Mouse (Mus musculus) intestine, embryonic 15.5 days (tissue): ENCODE data around the gene Ankfn1. TPM values are rescaled to one million over a fixed set of nuclear protein-coding genes. Genes with fewer than 3 reads are reported as not detected.

Source experiments
- ATAC-seq: fragments of 200-750 bp; cut with Nextera tagmentation; 2 replicates; pipeline ENCODE4 v1.8.0; 2017; ENCODE audit warnings: moderate TSS enrichment, moderate library complexity
- H3K27ac ChIP-seq: fragments of 300-500 bp; sonication (generic); 2 replicates; pipeline ENCODE4 v1.5.1; 2015; ENCODE audit warnings: mild to moderate bottlenecking, inconsistent platforms
- H3K27me3 ChIP-seq: fragments of 300-500 bp; sonication (generic); replicated peaks from 2 replicates; pipeline ENCODE4 v1.6.1; 2015; ENCODE audit warnings: inconsistent platforms
- H3K36me3 ChIP-seq: fragments of 300-500 bp; sonication (generic); 2 replicates; pipeline ENCODE4 v1.6.1; 2015; ENCODE audit warnings: inconsistent platforms
- H3K4me1 ChIP-seq: fragments of 300-500 bp; sonication (generic); replicated peaks from 2 replicates; pipeline ENCODE4 v1.6.1; 2015; ENCODE audit warnings: inconsistent platforms
- H3K4me2 ChIP-seq: fragments of 300-500 bp; sonication (generic); replicated peaks from 2 replicates; pipeline ENCODE4 v1.6.1; 2015; ENCODE audit warnings: mild to moderate bottlenecking, inconsistent platforms
- H3K4me3 ChIP-seq: fragments of 300-500 bp; sonication (generic); replicated peaks from 2 replicates; pipeline ENCODE4 v1.5.1; 2015; ENCODE audit warnings: inconsistent platforms
- H3K9ac ChIP-seq: fragments of 300-500 bp; sonication (generic); 2 replicates; pipeline ENCODE4 v1.6.1; 2015; ENCODE audit warnings: inconsistent platforms
- H3K9me3 ChIP-seq: fragments of 300-500 bp; sonication (generic); 2 replicates; pipeline ENCODE4 v1.6.1; 2016; ENCODE audit warnings: inconsistent platforms
- WGBS: fragments of 180-500 bp; shearing (Covaris S2); methylation state at CpG from one replicate; pipeline ENCODE4 v1.1.7; 2015; 5-methylcytosine and 5-hydroxymethylcytosine counted together
- polyA plus RNA-seq: library from polyadenylated mRNA; unstranded; fragments of >200 nt; fragmentation: Nextera tagmentation; extraction: Ambion mirVana; gene quantifications from 2 replicates; pipeline ENCODE4 v1.2.1, GENCODE M21; 2015

The Ankfn1 gene
- polyA plus RNA-seq, 1 experiment from 2014 or later: 0.11 TPM

DNA sequence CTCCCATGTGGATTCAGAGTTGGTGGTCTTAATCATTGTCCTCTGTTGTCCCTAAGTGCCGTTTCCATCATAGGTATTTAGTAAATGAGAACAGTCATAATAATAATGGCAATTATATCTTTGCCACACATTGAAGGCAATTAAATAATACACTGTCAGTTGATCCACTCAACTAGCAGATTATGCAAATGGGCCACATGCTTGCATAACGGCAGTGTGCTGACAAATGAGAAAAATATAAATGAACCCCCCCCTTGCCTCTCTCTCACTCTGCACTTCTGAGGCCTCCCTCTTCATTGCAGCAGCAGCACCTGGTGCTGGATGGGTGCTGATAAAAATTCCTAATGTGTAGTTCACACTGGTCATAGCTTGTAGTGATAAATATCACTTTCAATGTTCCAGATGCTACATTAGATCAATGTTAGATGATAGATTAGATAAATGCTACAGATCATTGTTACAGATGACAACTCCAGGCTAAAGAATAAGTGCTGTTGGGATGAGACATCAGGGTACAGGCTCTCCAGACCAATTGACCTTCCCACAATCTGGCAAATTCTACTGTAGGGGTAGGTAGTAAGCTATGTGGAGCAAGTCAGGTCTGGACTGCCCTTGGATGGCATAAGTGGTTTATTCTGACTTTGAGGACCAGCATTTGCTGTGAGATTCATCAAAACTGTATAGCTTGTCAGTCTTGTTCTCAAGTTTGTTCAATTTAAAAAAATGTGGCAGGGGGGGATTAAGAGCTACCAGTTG lies 12.3 kb downstream of the Ankfn1 start:
- Histone ChIP-seq H3K4me1 (no peaks in the 10 kb centered on the region), H3K27me3 (no peaks in the 10 kb centered on the region), H3K9ac (no peak overlapping the region), H3K27ac (no peak overlapping the region), H3K36me3 (no peaks in the 10 kb centered on the region), H3K4me2 (no peak overlapping the region), H3K4me3 (no peak overlapping the region), H3K9me3 (no peaks in the 10 kb centered on the region)
- WGBS: 88% methylated on average over 2 of the region's 2 CpGs
- ATAC-seq: no peak

DNA sequence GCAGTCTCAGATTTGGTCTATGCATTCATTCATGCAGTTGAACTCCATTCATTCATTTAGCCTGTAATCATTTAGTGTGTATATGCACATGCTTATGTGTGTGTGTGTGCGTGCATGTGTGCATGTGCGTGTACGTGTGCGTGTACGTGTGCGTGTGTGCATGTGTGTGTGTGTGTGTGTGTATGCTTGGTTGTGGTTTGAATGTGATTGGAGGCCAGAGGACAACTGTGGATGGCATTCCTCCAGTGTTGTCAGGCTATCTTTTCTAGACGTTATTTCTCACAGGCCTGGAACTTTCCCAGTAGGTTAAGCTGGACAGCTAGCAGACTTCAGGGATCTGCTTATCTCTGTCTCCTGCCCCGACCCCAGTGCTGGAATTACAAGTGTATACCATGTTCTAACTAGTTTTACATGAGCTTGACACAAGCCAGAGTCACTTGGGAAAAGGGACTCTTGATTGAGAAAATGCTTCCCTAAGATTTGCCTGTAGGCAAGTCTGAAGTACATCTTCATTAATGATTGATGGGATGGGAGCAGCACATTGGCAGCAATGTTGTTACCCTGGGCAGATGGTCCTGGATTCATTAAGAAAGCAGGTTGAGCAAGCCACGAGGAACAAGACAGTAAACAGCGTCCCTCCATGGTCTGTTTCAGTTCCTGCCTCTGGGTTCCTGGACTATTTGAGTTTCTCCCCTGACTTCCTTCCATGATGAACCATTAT lies 43.3 kb downstream of the Ankfn1 start:
- Histone ChIP-seq H3K27ac (no peak overlapping the region), H3K36me3 (no peaks in the 10 kb centered on the region), H3K4me2 (no peak overlapping the region), H3K4me3 (no peak overlapping the region), H3K4me1 (no peaks in the 10 kb centered on the region), H3K9me3 (no peaks in the 10 kb centered on the region), H3K27me3 (no peaks in the 10 kb centered on the region), H3K9ac (no peak overlapping the region)
- 68% methylated on average over 10 of the region's 10 CpGs for WGBS
- ATAC-seq: peak; percentile 92

DNA sequence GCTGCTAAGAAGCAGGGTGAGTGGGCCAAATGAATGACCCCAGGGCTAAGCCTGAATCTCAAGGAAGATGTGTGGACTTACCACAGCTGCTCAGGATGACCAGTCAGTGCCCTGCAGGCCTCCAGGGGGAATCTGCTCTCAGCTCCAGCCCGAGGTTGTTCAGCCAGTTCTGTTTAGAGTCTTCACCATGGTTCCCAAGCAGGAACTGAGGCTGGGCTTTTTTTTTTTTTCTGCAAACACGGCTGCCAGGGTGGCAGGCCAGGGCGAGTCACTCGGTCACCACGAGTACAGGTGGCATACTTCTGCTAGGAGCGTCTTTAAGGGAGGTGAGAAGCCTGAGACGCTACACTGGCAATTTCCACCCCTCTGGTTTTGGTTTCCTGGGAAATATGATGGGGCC lies 43.9 kb downstream of the Ankfn1 start:
- Histone ChIP-seq H3K4me2 (no peak overlapping the region), H3K27me3 (no peaks in the 10 kb centered on the region), H3K9me3 (no peaks in the 10 kb centered on the region), H3K9ac (no peak overlapping the region), H3K36me3 (no peaks in the 10 kb centered on the region), H3K4me1 (no peaks in the 10 kb centered on the region), H3K27ac (no peak overlapping the region), H3K4me3 (no peak overlapping the region)
- 71% methylated on average over 7 of the region's 7 CpGs for WGBS
- no peak for ATAC-seq

DNA sequence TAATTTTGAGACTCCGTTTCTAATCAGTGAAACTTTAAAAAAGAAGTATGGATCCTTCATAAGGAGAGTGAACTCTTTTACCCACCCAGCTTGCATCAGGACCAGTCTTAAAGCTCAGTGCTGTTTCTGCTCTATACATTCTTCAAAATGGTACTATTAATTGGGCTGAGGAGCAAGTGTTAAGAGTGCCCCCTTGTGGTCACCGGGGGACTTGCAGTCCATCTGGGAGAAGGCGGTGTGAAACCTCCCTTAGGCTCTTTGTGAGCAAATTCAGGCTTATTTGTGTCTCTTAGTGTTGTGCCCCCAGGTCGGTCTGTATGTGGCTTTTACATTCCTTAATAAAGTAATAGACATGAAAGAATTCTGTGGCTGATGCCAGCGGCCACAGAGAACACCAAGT lies 56.6 kb downstream of the Ankfn1 start:
- H3K27ac ChIP-seq: no peak overlapping the region
- H3K36me3 ChIP-seq: no peaks in the 10 kb centered on the region
- no peak overlapping the region for H3K4me3 ChIP-seq
- H3K9ac ChIP-seq: no peak overlapping the region
- H3K9me3 ChIP-seq: no peaks in the 10 kb centered on the region
- H3K4me2 ChIP-seq: no peak overlapping the region
- no peak for ATAC-seq
- no peaks in the 10 kb centered on the region for H3K27me3 ChIP-seq
- WGBS: 13% methylated on average over 5 of the region's 5 CpGs
- no peaks in the 10 kb centered on the region for H3K4me1 ChIP-seq

DNA sequence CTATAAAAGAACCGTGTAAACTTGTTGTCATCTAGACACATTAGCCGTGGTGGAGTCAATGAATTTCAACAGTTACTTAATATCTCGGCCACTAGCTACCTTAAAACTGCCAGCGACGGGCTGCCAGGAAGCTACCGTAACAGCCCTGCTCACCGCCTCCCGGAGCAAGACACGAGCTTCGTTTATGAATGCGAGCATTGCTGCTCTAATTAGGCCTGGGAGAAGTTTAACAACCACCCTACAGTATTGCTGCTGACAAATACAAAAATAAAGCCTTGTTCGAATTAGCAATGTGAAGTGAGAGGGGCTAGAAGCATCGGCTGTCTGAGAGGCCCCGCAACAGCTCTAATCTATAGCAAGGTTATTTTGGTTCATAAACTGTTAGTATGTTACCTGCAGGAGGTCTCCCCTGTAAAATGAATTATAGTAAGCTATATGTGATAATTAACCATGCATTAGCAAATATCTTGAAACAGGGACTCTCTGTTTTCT lies 58.9 kb downstream of the Ankfn1 start:
- no peak for ATAC-seq
- no peaks in the 10 kb centered on the region for H3K4me1 ChIP-seq
- H3K27ac ChIP-seq: no peak overlapping the region
- H3K36me3 ChIP-seq: no peaks in the 10 kb centered on the region
- no peak overlapping the region for H3K4me3 ChIP-seq
- H3K9ac ChIP-seq: no peak overlapping the region
- H3K9me3 ChIP-seq: no peaks in the 10 kb centered on the region
- 76% methylated on average over 14 of the region's 14 CpGs for WGBS
- H3K27me3 ChIP-seq: no peaks in the 10 kb centered on the region
- no peak overlapping the region for H3K4me2 ChIP-seq

DNA sequence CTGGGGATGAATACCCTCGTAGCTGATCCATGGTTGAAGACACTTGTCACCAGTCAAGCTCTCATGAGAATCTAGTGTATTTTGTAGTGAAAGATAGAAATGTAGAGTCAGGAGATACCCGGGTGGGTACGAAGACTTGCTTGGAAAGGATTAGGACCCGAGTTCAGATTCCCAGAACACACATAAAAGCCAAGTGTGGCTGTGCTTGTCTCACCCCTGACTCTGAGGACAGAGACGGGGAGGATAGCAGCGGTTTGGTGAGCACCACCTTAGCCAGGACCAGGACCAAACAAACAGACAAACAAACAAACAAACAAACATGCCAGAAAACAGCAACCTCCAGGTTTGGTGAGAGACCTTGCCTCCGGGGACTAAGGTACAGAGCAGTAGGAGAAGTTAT lies 61.1 kb downstream of the Ankfn1 start:
- no peak overlapping the region for H3K27ac ChIP-seq
- no peaks in the 10 kb centered on the region for H3K4me1 ChIP-seq
- H3K9ac ChIP-seq: no peak overlapping the region
- H3K4me3 ChIP-seq: no peak overlapping the region
- no peaks in the 10 kb centered on the region for H3K9me3 ChIP-seq
- no peaks in the 10 kb centered on the region for H3K36me3 ChIP-seq
- ATAC-seq: no peak
- WGBS: 91% methylated on average over 7 of the region's 7 CpGs
- H3K4me2 ChIP-seq: no peak overlapping the region
- H3K27me3 ChIP-seq: no peaks in the 10 kb centered on the region

DNA sequence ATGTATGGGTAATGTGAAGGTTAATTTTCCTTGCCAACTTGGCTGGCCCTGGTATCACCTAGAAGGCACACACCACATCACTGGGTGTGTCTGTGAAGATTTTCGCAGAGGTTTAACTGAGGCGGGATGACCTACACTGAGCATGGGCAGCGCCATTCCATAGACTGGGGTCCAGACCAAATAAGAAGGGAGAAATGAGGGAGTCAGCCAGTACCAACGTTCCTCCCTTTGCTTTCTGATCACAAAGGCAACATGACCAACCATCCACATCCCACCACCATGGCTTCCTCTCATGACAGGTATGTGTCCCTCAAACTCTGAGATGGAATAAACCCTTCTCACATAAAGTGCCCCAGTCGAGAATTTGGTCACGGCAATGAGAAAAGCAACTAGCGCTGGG lies 68.9 kb downstream of the Ankfn1 start:
- 87% methylated on average over 7 of the region's 7 CpGs for WGBS

DNA sequence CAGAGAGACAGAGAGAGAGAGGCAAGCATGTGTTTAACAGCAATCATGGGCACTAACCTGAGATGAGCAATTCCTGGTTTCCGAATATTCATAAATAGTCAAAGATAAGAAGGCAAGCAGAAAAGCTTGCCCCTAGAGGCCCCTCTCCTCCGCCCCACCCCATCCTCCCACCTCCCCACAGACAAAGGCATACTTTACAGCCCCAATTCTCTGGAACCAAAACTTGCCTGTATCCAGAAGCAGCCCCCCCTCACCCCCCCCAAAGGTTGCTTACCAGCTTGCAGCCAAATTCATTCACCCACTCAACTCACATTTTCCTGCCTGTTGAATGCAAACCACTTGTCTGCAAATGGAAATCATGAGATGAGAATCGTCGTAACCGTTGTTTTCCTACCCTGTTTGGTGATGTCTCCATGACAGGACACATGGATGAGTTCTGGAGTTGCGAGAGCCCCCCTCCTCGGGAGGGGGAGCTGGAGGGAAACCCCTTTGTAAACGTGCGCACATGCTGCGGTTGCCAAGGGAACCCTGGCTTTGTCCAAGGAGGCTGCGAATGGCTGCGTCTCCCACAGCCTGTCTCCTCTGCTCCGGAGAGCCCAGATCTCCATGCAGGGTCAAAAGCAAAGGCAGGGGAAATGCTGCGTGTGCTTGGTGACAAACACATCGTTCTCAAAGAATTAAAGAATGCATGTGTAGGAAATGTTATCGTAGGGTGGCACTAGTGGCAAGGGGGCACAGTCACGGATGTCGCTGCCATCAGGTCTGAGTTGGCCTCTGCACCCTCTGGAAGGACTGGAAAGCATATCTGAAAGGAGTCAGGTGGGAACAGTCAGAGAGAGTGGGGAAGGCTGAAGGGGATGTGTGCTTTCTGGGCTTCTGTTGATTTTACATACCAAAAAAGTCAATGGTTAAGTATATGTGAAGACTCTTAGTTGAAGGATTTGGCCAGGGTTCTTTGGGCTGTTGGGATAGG lies 80.7 kb downstream of the Ankfn1 start:
- no peaks in the 10 kb centered on the region for H3K36me3 ChIP-seq
- no peak overlapping the region for H3K4me3 ChIP-seq
- no peak overlapping the region for H3K4me2 ChIP-seq
- WGBS: 34% methylated on average over 18 of the region's 18 CpGs
- H3K4me1 ChIP-seq: 0 out of 2 replicates have a peak, but pooled peaks cover 2% of the 10 kb centered on the region
- ATAC-seq: no peak
- H3K9me3 ChIP-seq: no peaks in the 10 kb centered on the region
- no peak overlapping the region for H3K9ac ChIP-seq
- H3K27me3 ChIP-seq: no peaks in the 10 kb centered on the region
- H3K27ac ChIP-seq: no peak overlapping the region

More for the DNA sequence above, 68.9 kb downstream of the Ankfn1 start:
- Histone ChIP-seq H3K27me3 (no peaks in the 10 kb centered on the region), H3K9me3 (no peaks in the 10 kb centered on the region), H3K36me3 (no peaks in the 10 kb centered on the region), H3K27ac (no peak overlapping the region), H3K4me1 (no peaks in the 10 kb centered on the region), H3K4me3 (no peak overlapping the region), H3K9ac (no peak overlapping the region), H3K4me2 (no peak overlapping the region)
- ATAC-seq: no peak

DNA sequence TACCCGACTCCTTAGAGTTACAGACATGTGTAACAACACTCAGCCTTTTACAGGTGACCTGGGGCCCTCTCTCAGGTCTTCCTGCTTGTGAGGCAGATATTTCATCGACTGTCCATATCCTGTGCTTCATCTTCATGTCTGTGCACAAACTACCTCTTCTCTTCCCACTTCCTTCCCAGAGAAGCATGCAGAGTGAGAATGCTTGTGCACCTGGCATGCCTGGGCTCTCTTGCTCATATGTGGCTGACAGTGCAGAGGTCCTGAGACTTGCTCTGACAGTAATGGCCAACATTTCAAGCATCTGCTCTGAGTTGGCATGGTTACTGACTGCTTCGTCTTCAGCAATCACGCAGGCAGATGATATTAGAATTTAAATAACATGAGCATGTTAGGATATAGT lies 83.8 kb downstream of the Ankfn1 start:
- H3K9me3 ChIP-seq: no peaks in the 10 kb centered on the region
- H3K27me3 ChIP-seq: no peaks in the 10 kb centered on the region
- no peak for ATAC-seq
- WGBS: 84% methylated on average over 4 of the region's 4 CpGs
- H3K36me3 ChIP-seq: no peaks in the 10 kb centered on the region
- H3K9ac ChIP-seq: no peak overlapping the region
- H3K27ac ChIP-seq: no peak overlapping the region
- H3K4me3 ChIP-seq: no peak overlapping the region
- H3K4me2 ChIP-seq: no peak overlapping the region
- H3K4me1 ChIP-seq: 0 out of 2 replicates have a peak, but pooled peaks cover 2% of the 10 kb centered on the region

DNA sequence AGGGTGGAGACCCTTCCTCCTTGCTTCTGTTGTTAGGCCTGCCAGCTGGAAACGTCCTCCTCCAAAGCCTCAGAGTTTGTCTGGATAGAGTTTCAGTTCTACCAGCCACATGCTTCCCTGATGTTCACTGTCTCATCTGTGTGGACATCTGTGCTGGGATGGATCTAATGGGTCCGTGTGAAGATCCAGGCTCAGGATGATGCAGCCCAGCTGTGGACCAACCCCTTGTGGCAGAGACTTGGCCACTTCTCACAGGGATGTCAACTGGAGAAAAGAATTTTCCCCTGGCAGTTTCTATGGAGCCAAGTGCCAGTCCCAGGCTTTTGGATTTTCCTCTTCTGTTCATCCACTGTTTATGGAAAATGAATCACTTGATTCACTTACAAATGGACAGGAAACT lies 100.5 kb downstream of the Ankfn1 start:
- H3K9me3 ChIP-seq: no peaks in the 10 kb centered on the region
- ATAC-seq: no peak
- H3K27ac ChIP-seq: no peak overlapping the region

DNA sequence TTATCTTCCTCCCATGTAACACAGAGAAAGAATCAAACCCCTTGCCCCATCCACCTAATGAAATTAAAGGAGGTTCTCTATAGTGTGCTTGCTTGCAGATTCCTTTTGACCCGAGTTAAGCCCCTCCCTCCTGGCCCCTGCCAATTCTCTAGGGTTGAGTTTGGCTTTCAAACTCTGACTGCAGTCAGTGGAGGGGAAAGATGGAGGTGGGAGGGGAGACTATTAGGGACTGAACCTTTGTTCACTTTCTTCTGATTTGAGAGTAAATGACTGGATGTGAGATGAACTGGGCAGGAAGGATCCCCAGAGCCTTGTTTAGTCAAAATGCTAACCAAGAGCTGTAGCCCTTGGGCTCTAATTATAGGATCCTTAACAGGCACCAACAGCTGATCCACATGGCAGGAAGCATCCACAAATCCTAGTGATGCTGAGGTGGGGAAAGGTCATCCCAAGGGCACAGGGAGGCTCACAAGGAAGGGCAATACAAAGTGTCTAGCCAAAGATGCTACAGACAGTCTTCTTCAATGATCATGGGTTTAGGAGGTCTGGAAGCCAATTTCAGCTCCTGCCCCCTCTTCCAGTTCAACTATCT lies 103.4 kb downstream of the Ankfn1 start:
- no peak overlapping the region for H3K27ac ChIP-seq
- H3K4me1 ChIP-seq: peaks cover 3% of the 10 kb centered on the region; the same call in 1 of the 2 replicates

More for the DNA sequence above, 100.5 kb downstream of the Ankfn1 start:
- peaks cover 3% of the 10 kb centered on the region; the same call in 1 of the 2 replicates for H3K4me1 ChIP-seq
- H3K36me3 ChIP-seq: no peaks in the 10 kb centered on the region
- no peak overlapping the region for H3K4me2 ChIP-seq
- no peak overlapping the region for H3K4me3 ChIP-seq
- no peaks in the 10 kb centered on the region for H3K27me3 ChIP-seq
- 38% methylated on average over 2 of the region's 2 CpGs for WGBS
- H3K9ac ChIP-seq: no peak overlapping the region

More for the DNA sequence above, 103.4 kb downstream of the Ankfn1 start:
- WGBS: 29% methylated on average over 1 of the region's 1 CpGs
- no peaks in the 10 kb centered on the region for H3K36me3 ChIP-seq
- ATAC-seq: no peak
- H3K4me3 ChIP-seq: no peak overlapping the region
- no peaks in the 10 kb centered on the region for H3K9me3 ChIP-seq
- no peak overlapping the region for H3K9ac ChIP-seq
- no peak overlapping the region for H3K4me2 ChIP-seq
- no peaks in the 10 kb centered on the region for H3K27me3 ChIP-seq
